Mouse (Mus musculus) neural tube, embryonic 13.5 days (tissue): ENCODE measurements around the gene Nmur1. TPM values are rescaled to one million over a fixed set of nuclear protein-coding genes. Genes with fewer than 3 reads are reported as not detected.

Source experiments
- ATAC-seq: fragments of 200-750 bp; cut with Nextera tagmentation; 2 replicates; pipeline ENCODE4 v1.8.0; 2017; ENCODE audit warnings: low read depth, mild to moderate bottlenecking, moderate TSS enrichment, moderate library complexity
- H3K27ac ChIP-seq: fragments of 300-500 bp; sonication (generic); replicated peaks from 2 replicates; pipeline ENCODE4 v1.5.1; 2015; ENCODE audit warnings: moderate library complexity, mild to moderate bottlenecking, inconsistent platforms
- H3K27me3 ChIP-seq: fragments of 300-500 bp; sonication (generic); 2 replicates; pipeline ENCODE4 v1.6.1; 2015; ENCODE audit warnings: mild to moderate bottlenecking, inconsistent platforms
- H3K36me3 ChIP-seq: fragments of 300-500 bp; sonication (generic); 2 replicates; pipeline ENCODE4 v1.6.1; 2015; ENCODE audit warnings: mild to moderate bottlenecking, inconsistent platforms
- H3K4me1 ChIP-seq: fragments of 300-500 bp; sonication (generic); replicated peaks from 2 replicates; pipeline ENCODE4 v1.6.1; 2015; ENCODE audit warnings: inconsistent platforms
- H3K4me2 ChIP-seq: fragments of 300-500 bp; sonication (generic); 2 replicates; pipeline ENCODE4 v1.6.1; 2015; ENCODE audit warnings: inconsistent platforms, mild to moderate bottlenecking, moderate library complexity
- H3K4me3 ChIP-seq: fragments of 300-500 bp; sonication (generic); 2 replicates; pipeline ENCODE4 v1.5.1; 2015; ENCODE audit warnings: mild to moderate bottlenecking, inconsistent platforms
- H3K9ac ChIP-seq: fragments of 300-500 bp; sonication (generic); 2 replicates; pipeline ENCODE4 v1.6.1; 2015; ENCODE audit warnings: moderate library complexity, mild to moderate bottlenecking, inconsistent platforms
- H3K9me3 ChIP-seq: fragments of 300-500 bp; sonication (generic); 2 replicates; pipeline ENCODE4 v1.6.1; 2016; ENCODE audit warnings: inconsistent platforms
- WGBS: fragments of 180-500 bp; shearing (Covaris S2); methylation state at CpG from one replicate; pipeline ENCODE4 v1.1.7; 2015; 5-methylcytosine and 5-hydroxymethylcytosine counted together
- polyA plus RNA-seq: library from polyadenylated mRNA; unstranded; fragments of >200 nt; fragmentation: Nextera tagmentation; extraction: Ambion mirVana; gene quantifications from 2 replicates; pipeline ENCODE4 v1.2.1, GENCODE M21; 2015

The Nmur1 gene
- polyA plus RNA-seq, 1 experiment from 2014 or later: 0.49 TPM

DNA sequence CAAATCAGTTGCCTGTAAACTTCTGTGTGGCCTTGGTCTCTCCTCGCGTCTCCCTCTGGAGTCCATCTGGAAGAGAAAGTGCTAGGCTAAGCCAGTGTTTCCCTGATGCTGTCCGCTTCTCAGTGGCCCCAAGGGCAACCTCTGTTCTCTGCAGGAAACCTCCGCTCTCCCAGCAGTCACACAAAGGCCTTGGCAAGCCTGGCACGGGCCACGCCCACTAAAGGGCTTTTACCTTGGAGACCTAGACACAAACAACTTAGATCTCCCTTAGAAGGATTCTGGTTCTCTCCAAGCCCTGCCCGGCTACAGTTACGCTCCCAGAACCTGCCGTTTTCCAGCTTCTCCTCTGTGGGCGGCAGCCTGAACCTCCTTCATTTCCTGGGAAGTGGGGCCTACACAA is 5.0 kb downstream of the Nmur1 start:
- H3K4me2 ChIP-seq: no peak overlapping the region
- H3K9me3 ChIP-seq: no peaks in the 10 kb centered on the region
- no peak overlapping the region for H3K9ac ChIP-seq
- 20% methylated on average over 10 of the region's 10 CpGs for WGBS
- no peak overlapping the region for H3K4me3 ChIP-seq
- H3K4me1 ChIP-seq: peaks cover 23% of the 10 kb centered on the region
- no peaks in the 10 kb centered on the region for H3K27me3 ChIP-seq
- H3K27ac ChIP-seq: peak overlapping the region; percentile 59
- ATAC-seq: no peak
- no peaks in the 10 kb centered on the region for H3K36me3 ChIP-seq

DNA sequence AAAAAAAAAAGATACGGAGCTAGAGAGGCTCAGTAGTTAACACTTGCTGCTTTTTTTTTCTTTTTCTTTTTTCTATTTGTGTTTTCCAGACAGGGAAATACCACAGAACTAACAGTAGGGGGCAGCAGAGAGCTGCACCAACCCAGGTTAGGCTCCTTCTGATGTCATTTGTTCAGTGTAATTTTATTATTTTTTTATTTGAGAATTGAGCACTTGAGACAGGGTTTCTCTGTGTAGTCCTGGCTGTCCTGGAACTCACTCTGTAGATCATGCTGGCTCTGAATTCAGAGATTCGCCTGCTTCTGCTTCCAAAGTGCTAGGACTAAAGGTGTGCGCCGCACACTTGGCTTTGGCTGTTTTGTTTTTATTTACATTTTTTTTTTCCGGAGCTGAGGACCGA is 9.7 kb downstream of the Nmur1 start:
- Histone ChIP-seq H3K4me1 (peaks cover 7% of the 10 kb centered on the region), H3K4me2 (no peak overlapping the region), H3K9ac (no peak overlapping the region), H3K36me3 (no peaks in the 10 kb centered on the region), H3K27ac (no peak overlapping the region), H3K27me3 (no peaks in the 10 kb centered on the region), H3K4me3 (no peak overlapping the region), H3K9me3 (no peaks in the 10 kb centered on the region)
- ATAC-seq: no peak
- WGBS: 58% methylated on average over 6 of the region's 6 CpGs

DNA sequence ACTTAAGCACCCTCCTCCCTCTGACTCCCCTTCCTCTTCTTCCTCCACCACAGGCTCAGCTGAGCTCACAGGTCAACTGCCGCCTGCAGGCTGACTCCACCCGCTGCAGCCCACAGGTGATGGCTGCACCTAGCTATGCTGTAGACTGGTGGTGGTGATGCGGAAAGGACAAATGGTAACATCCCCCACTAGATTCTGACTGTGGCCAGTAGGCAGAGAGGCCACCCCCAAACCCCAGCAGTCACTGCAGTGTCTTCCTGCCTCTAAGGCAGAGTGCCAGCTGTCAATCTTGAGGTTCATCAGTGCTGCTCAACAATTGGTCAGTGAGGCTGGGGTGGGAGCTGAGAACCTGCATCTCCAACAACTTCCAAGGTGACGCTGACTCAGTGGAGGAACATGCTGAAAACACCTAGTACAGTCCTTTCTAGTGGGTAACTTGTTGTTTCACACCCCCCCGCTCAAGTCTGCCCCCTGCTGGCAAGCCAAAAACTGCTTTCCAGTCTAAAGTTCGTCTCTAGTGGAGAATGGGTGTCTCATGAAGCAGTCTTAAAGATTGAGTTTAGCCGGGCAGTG is 10.3 kb downstream of the Nmur1 start:
- H3K36me3 ChIP-seq: no peaks in the 10 kb centered on the region
- 76% methylated on average over 7 of the region's 7 CpGs for WGBS
- no peak overlapping the region for H3K4me3 ChIP-seq
- H3K27me3 ChIP-seq: no peaks in the 10 kb centered on the region
- no peak overlapping the region for H3K9ac ChIP-seq
- no peaks in the 10 kb centered on the region for H3K9me3 ChIP-seq
- peak; percentile 34; the same call in 1 of the 2 replicates for ATAC-seq
- peaks cover 1% of the 10 kb centered on the region for H3K4me1 ChIP-seq
- no peak overlapping the region for H3K27ac ChIP-seq
- no peak overlapping the region for H3K4me2 ChIP-seq

DNA sequence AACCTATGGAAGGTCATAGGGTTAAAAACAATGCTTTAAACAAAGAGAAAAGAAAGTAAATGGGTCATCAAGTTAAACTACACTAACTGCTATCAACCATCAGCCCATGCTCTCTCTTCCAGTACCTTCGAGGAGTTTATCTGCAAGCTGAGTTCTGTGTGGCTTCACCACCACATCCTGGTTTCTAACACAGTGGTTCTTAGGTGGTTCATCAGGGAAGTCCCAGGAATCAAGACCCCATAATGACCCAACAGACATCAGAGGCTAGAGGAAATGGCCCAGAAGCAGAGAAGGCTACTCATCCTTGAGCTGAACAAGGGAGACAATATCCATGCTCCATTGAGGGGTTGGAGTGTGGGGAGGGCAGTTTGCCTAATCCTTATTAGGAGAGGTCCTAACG is 10.9 kb downstream of the Nmur1 start:
- H3K4me3 ChIP-seq: no peak overlapping the region
- no peak overlapping the region for H3K9ac ChIP-seq
- H3K9me3 ChIP-seq: no peaks in the 10 kb centered on the region
- no peaks in the 10 kb centered on the region for H3K27me3 ChIP-seq
- WGBS: 76% methylated on average over 2 of the region's 2 CpGs
- ATAC-seq: no peak
- H3K27ac ChIP-seq: no peak overlapping the region
- no peaks in the 10 kb centered on the region for H3K4me1 ChIP-seq
- no peak overlapping the region for H3K4me2 ChIP-seq
- no peaks in the 10 kb centered on the region for H3K36me3 ChIP-seq

DNA sequence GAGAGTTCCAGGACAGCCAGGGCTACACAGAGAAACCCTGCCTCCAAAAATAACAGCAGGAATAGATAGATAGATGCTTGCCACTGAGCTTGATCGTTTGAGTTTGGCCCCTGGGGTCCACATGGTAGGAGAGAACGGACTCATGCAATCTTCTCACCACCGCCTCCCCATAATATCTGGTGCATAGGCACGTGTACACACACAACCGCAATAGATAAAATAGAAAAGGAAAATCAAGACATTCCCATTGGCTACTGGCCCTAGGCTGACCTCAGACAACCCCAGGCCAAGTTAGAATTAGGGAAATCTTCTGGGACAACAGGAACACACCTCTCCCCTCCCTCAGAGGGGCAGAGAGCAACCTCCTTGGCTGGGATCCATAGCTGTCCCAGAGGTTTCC is 11.3 kb downstream of the Nmur1 start:
- Histone ChIP-seq H3K27ac (no peak overlapping the region), H3K4me3 (no peak overlapping the region), H3K36me3 (no peaks in the 10 kb centered on the region), H3K4me2 (no peak overlapping the region), H3K27me3 (no peaks in the 10 kb centered on the region), H3K4me1 (no peaks in the 10 kb centered on the region), H3K9ac (no peak overlapping the region), H3K9me3 (no peaks in the 10 kb centered on the region)
- 91% methylated on average over 5 of the region's 5 CpGs for WGBS
- ATAC-seq: no peak

DNA sequence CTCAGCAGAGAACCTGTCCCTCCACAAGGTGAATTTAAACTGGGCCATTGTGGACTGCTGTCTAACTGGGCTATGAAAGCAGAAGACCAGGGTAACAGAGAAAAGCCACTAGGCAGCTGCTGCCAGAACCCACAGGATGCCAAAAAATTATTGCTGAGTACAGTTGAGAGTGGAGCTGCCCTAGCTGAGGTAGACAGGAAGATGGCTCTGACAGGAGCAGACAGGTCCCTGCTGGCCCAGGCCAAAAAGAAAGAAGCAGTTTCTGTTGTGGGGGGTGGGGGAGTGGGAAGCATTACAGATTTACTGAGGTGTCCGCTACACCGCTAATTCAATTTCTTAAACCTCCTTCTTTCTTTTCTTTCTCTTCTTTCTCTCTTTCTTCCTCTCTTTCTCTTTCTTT is 16.6 kb downstream of the Nmur1 start:
- Histone ChIP-seq H3K9ac (no peak overlapping the region), H3K4me3 (no peak overlapping the region), H3K36me3 (no peaks in the 10 kb centered on the region), H3K27me3 (no peaks in the 10 kb centered on the region), H3K27ac (no peak overlapping the region), H3K4me1 (no peaks in the 10 kb centered on the region), H3K9me3 (no peaks in the 10 kb centered on the region), H3K4me2 (no peak overlapping the region)
- WGBS: 93% methylated on average over 2 of the region's 2 CpGs
- ATAC-seq: no peak

DNA sequence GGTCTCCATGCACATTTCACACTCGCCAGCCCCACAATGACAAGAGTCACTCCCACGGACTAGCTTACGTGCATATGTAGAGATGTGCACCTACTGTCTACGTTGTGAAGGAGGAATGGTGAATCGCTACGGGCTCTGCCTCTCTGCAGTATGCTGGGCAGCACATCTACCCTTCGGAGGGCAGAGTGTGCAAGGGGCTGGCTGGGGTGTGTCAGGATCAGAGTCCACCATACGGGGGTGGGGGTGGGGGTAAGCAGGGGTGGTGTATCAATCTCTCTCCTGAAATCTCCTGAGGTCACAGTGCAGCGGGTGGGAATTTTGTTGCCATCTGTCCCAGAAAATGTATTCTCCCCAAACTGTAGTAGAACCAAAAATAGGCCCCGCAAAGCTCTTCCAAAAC is 17.5 kb downstream of the Nmur1 start:
- ATAC-seq: no peak
- no peak overlapping the region for H3K9ac ChIP-seq
- H3K27ac ChIP-seq: no peak overlapping the region
- no peaks in the 10 kb centered on the region for H3K36me3 ChIP-seq
- H3K4me1 ChIP-seq: no peaks in the 10 kb centered on the region
- H3K4me2 ChIP-seq: no peak overlapping the region
- H3K9me3 ChIP-seq: no peaks in the 10 kb centered on the region
- H3K27me3 ChIP-seq: no peaks in the 10 kb centered on the region
- no peak overlapping the region for H3K4me3 ChIP-seq
- WGBS: 75% methylated on average over 10 of the region's 10 CpGs

DNA sequence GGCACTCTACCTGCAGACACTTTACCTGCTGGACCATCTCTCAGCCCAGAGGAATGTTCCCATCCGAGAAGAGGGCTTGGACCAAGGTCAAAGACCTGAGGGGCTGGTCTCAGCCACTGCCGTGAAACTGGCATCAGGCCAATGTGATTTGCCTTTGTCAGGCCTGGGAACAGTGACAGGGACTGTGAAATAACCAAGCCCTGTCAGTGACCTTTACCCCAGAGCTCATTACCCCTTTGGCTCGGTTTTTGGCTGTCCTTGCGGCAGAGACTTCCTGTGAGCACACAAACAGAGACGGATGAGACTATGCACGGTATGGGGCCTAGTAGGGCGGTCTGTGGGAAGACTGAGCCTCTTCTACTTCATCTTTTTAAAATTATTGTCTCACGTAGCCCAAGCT is 19.1 kb downstream of the Nmur1 start:
- 66% methylated on average over 8 of the region's 8 CpGs for WGBS
- no peak overlapping the region for H3K27ac ChIP-seq

DNA sequence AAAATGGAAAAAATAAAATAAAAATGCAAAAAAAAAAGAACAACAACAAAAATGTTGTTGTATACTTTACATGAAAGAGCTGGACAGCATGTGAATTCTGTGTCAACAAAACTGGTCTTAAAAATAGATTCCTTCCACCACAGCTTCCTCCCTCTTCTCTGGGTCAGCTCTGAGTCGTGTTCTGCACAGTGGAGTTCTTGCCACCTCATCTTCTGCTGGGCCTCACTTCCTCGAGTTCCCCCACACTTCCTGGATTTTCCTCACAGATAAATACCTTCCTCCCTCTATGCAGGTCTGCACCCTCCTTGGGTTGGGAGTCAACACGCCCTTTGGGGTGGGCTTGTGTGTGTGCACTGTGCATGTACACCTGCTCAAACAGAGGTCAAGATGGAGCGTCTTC is 19.7 kb downstream of the Nmur1 start:
- Histone ChIP-seq H3K27ac (no peak overlapping the region), H3K9ac (no peak overlapping the region), H3K4me2 (no peak overlapping the region), H3K36me3 (no peaks in the 10 kb centered on the region), H3K4me1 (no peaks in the 10 kb centered on the region), H3K27me3 (no peaks in the 10 kb centered on the region), H3K9me3 (no peaks in the 10 kb centered on the region), H3K4me3 (no peak overlapping the region)
- no peak for ATAC-seq
- 85% methylated on average over 4 of the region's 4 CpGs for WGBS

More for the DNA sequence above, 19.1 kb downstream of the Nmur1 start:
- H3K9ac ChIP-seq: no peak overlapping the region
- H3K27me3 ChIP-seq: no peaks in the 10 kb centered on the region
- H3K4me2 ChIP-seq: no peak overlapping the region
- no peaks in the 10 kb centered on the region for H3K36me3 ChIP-seq
- no peaks in the 10 kb centered on the region for H3K4me1 ChIP-seq
- no peaks in the 10 kb centered on the region for H3K9me3 ChIP-seq
- no peak for ATAC-seq
- no peak overlapping the region for H3K4me3 ChIP-seq

DNA sequence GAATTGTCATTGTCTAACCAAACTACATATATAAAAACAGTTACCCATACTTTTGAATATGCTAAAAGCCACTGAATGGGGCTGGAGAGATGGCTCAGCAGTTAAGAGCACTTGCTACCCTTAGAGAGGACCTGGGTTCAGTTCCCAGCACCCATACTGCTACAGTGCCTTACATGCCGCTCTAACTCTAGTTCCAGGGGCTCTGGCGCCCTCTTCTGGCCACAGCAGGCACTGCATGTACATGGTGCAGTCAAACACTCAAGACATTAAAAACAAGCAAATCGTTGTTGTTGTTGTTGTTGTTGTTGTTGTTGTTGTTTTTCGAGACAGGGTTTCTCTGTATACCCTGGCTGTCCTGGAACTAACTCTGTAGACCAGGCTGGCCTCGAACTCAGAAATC is 21.2 kb downstream of the Nmur1 start:
- Histone ChIP-seq H3K27me3 (no peaks in the 10 kb centered on the region), H3K36me3 (no peaks in the 10 kb centered on the region), H3K4me3 (no peak overlapping the region), H3K4me1 (no peaks in the 10 kb centered on the region), H3K27ac (no peak overlapping the region), H3K9ac (no peak overlapping the region), H3K4me2 (no peak overlapping the region), H3K9me3 (no peaks in the 10 kb centered on the region)
- ATAC-seq: no peak
- WGBS: 65% methylated on average over 5 of the region's 5 CpGs

DNA sequence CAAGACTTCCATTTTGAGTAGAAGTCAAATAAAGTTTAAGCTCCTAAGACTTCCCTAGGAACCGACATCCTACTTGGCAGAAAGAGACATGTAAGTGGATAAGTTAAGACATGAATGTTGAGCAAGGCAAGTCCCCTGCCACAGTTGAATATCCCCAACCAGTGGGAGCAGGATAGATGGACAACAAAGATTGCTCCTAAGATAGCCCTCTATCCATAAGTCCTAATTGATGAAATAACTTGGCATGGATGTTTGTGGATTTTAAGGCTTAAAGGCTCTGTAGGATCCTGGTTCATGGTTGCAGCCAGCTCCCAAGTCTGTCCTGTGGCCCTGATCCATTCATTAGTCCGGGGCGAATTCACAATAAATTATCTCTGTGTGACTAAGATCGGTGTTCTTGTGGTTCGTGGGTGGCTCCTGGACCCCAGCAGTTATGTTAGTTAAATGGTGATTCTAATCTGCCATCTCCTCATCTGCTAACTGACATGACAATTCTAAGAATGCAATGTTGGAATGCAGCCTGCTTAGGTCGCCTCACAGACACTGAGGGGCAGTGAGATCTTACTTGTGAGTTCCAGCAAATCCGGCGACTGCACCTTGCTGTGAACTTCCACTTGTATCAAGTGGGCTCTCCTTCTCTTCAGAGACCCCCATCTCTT is 25.8 kb downstream of the Nmur1 start:
- Histone ChIP-seq H3K9ac (no peak overlapping the region), H3K4me2 (no peak overlapping the region), H3K4me3 (no peak overlapping the region), H3K36me3 (no peaks in the 10 kb centered on the region), H3K27me3 (no peaks in the 10 kb centered on the region), H3K9me3 (no peaks in the 10 kb centered on the region), H3K4me1 (no peaks in the 10 kb centered on the region), H3K27ac (no peak overlapping the region)
- ATAC-seq: no peak
- WGBS: 80% methylated on average over 8 of the region's 8 CpGs

DNA sequence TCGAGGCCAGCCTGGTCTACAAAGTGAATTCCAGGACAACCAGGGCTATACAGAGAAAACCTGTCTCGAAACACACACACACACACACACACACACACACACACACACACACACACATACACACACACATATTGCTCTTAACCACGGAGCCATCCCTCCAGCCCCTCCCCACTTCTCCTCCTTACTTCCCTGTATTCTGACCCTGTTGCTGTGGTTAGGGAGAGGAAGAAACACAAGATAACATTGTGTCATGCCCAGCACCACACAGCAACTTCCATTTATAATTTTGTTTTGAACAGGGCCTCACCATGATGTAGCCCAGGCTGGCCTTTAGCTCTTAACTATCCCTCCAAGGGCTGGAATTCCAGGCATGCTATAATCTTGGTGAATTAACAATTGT is 26.7 kb downstream of the Nmur1 start:
- Histone ChIP-seq H3K27ac (no peak overlapping the region), H3K4me2 (no peak overlapping the region), H3K4me3 (no peak overlapping the region), H3K27me3 (no peaks in the 10 kb centered on the region), H3K9ac (no peak overlapping the region), H3K9me3 (no peaks in the 10 kb centered on the region), H3K36me3 (no peaks in the 10 kb centered on the region), H3K4me1 (no peaks in the 10 kb centered on the region)
- no peak for ATAC-seq
- 75% methylated on average over 3 of the region's 3 CpGs for WGBS

DNA sequence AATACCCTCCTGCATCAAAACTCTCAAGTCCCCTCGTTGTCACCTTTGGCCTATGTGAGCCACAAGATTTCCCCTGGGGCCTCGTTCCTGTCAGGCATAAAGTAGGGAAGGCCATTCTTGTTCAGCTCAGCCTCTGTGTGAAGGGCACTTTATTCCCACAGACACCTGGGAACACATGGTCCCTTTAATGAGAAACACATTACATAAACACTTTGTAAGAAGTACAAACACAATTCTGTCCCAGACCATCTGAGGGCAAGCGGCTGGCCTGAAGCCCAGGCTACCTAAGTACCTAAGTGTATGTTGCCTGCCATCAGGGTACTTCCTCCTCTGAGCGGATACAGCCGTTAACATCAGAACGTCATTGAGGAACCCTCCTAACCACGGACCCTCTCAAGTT is 27.8 kb downstream of the Nmur1 start:
- no peak overlapping the region for H3K4me2 ChIP-seq

More for the DNA sequence above, 27.8 kb downstream of the Nmur1 start:
- H3K4me3 ChIP-seq: no peak overlapping the region
- H3K4me1 ChIP-seq: no peaks in the 10 kb centered on the region
- no peak overlapping the region for H3K27ac ChIP-seq
- WGBS: 67% methylated on average over 7 of the region's 7 CpGs
- H3K9ac ChIP-seq: no peak overlapping the region
- no peaks in the 10 kb centered on the region for H3K36me3 ChIP-seq
- no peaks in the 10 kb centered on the region for H3K9me3 ChIP-seq
- no peak; the same call in 1 of the 2 replicates for ATAC-seq
- H3K27me3 ChIP-seq: no peaks in the 10 kb centered on the region
